Mouse (Mus musculus) NIH3T3 (cell line): Measurements from ENCODE around the gene Sgcd.
"Not testable (repeated sequence)": the region's sequence is repeated elsewhere in the genome, so short reads cannot be mapped to it uniquely, and the experiment has no call there.

ENCODE experiments used
- DNase-seq: peaks from one replicate; pipeline ENCODE4 v3.0.0-alpha.2; 2012; ENCODE audit warnings: low read depth

Sgcd gene

DNA sequence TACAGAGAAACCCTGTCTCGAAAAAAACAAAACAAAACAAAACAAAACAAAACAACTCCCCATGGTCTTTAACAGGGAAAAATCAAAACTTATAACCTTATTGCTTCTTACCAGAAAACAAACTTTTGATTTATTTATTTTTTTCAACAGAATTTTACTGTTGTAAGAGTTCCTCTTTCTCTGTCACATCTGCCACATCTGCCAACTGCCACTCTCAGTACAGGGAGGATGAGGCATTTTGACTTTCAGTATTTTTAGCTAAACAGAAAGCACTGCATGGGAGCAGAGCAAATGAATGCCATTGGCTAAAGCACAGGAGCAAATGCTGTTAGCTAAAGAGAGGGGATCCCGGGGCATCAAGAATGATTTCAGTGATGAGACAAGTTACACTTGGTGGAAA, 528.6 kb downstream of the Sgcd start:
- no peak for DNase-seq

DNA sequence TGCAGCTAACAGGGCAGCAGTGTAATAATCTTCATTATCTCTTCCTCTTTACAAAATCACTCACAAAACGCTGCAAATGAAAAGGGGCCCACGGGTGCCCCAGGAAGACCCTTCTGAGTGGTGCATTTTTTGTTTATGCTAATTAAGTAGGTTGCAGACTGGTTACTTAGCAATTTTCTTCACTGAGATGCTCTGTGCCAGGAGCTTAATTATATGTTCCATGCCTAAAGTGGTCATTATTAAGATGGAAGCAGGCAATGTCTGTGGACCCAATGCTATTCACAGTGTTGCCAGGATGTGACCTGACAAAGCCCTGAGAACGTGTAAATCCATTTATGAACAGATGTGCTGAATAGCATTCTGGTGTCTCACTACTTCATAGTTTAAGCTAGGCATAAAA, 529.6 kb downstream of the Sgcd start:
- no peak for DNase-seq

DNA sequence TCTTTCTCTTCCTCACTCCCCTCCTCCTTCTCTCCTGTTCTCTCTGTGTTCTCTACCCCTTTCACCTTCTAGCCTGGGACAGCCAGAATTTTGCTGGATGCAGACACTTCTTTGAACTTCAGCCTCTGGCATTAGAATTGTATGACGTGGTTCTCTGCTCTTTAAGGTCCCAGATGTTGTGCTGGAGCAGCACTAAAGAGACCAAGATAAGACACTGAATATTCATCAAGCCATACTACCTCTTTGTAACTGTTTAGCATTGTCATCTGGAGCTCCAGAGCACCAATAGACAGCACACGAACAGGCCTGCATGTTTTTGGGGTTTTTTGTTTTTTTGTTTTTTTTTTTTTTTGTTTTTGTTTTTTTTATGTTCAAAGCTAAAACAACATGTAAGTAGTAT, 541.0 kb downstream of the Sgcd start:
- no peak for DNase-seq

DNA sequence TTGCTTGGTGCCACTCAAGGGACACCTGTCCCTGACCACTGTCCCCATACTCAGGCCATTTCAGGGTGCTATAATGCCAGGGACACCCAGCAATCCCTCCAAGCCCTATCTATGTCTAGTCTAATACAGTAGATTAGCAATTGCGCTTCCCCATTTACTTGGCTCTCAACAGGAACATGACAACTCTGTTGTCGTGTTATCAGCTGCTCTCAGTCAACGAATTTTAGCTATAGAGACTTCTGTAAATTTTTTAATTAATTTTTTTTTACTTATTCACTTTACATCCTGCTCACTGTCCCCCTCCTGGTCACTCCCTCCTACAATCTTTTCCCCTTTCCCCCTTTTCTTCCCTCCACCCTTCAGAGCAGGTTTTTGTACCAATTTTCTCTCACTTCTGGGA, 542.4 kb downstream of the Sgcd start:
- DNase-seq = no peak

DNA sequence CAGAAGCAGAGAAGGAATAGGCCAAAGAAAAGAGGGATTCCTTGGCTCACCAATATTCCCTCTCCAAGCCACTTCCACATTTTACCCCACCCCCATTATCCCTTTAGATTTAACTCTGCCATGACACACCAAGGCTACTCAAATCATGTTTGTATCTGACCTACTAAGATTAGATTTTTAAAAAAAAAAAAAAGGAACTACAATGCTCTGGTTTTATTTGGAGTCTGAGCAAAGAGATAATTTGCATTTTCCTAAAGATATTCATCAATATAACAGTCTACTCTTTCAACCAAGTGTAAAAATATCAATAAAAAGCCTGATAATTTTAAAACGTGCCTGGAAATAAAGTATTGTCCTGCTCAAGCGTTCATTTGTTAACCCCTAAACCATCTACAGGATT, 543.1 kb downstream of the Sgcd start:
- DNase-seq = no peak

DNA sequence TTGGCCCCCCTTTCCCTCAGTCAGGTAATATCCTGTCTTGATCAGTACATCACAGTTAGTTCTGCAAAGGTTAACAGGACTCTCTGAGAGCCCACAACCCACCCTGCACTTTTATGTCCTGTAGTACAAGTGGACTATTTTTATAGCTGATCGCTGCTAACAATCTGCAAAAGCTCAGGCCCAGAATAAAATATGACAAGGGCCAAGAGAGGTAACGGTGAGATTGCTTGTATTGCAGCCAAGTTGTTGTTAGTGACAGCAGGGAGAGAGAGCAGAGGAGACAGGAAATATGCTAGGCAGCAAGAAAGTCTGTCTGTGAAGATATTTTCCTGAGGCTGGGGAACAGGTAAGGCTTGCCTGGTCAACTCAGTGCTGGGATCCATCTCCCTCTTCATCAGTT, 546.5 kb downstream of the Sgcd start:
- no peak for DNase-seq

- no peak for DNase-seq
Observed at GRCm38 (mm10) chr11:47399607-47400006, 589.2 kb downstream of the Sgcd start.

- not testable (repeated sequence) for DNase-seq
Observed at GRCm38 (mm10) chr11:47390798-47391197, 598.0 kb downstream of the Sgcd start.

GRCm38 (mm10) chr11:47389327-47389726, 599.4 kb downstream of the Sgcd start:
- no peak for DNase-seq

DNA sequence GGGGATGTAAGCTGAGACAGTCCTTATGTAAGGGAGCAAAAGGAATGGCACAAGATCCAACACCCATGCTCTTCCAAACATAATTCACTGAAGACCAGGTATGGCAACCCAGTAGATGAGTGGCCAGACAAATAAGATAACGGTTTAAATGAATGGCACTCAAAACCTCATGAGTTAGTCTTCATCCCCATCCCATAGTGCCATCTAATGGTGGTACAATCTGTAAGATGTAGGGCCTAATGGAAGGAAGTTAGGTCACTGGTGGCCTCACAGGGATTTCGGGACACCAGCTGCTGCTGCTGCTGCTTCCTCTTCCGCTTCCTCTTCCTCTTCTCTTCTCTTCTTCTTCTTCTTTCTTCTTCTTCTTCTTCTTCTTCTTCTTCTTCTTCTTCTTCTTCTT, 601.0 kb downstream of the Sgcd start:
- DNase-seq = peak; percentile 54

DNA sequence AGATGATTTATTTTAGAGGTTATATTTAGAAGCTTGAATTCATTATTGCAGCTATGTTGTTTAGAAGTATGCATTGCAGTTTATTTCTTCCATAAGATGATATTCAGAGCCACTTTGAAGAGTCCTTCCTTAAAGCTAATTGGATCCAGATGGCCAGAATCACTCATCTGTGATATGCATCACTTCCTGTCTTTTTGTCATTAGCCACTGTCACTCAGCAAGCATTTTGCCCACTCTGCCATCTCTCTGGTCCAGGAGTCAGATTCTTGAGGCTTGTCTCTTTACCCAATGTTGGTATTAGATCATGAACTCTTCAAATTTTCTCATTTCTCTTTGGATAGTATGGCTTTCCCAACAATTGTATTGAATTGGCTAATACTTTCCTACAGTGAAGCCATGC, 602.6 kb downstream of the Sgcd start:
- DNase-seq = peak; percentile 11

- DNase-seq = no peak
Observed at GRCm38 (mm10) chr11:47379630-47379958, 609.2 kb downstream of the Sgcd start.

DNA sequence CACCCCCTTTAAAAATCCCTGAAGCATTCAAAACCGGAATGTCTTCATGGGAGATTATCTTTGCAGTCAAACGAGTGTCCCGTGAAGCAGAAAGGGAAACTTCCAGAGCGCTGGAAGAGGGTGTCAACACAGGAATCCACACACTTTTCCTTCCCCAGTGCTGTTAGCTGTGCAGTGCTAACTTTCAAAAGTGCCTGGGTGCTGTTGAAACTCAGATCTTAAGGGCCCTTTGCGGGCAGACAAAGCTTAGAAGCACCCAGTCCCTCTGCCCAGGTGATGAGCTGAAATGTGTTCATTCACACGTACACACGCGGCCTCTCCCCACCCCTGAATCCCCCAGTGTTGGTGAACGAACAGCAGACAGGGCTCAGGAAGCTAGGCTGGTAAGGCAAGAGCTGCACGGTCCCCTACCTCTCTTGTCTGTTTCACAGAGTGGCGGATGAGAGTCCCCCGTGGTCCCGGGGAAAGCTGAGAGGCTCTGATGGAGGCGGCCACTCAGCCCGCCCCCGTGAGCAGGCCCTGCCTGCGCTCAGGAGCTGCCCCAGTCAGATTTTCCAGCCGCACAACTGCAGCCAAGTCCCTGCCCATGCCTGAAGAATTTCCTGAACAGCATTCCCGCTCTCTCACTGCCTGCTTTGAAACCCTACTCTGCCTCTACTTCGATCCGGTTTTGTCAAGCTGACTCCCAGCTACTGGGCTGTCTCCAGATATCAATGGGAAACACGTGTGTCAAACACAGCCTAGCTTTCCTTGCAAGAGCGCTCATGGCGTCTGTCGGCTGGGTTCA, 609.7 kb downstream of the Sgcd start:
- DNase-seq = peak; percentile 92

GRCm38 (mm10) chr11:47377421-47377820, 611.3 kb downstream of the Sgcd start:
- DNase-seq = peak; percentile 49

GRCm38 (mm10) chr11:47376915-47377314, 611.9 kb downstream of the Sgcd start:
- DNase-seq = peak; percentile 44

GRCm38 (mm10) chr11:47371616-47372015, 617.2 kb downstream of the Sgcd start:
- DNase-seq = no peak

DNA sequence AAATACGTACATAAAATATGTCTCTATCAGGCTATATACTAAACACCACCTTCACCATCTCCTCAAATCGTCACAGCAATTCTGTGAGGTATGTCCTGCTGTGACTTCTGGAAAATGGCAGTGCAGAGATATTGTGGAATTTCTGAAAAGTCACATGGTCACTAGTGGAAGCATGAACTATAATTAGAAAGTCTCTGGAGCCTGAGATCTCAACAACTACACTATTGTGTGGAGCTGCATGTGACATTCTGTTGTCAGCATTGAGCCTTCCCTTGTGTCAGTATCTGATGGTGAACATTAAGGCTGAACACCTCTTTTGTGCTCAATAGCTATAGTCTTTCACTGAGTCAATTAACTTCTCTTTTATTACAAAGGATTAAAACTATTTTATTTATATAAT, 637.2 kb downstream of the Sgcd start:
- no peak for DNase-seq

GRCm38 (mm10) chr11:47343486-47343885, 645.3 kb downstream of the Sgcd start:
- DNase-seq = no peak

GRCm38 (mm10) chr11:47333702-47334101, 655.1 kb downstream of the Sgcd start:
- DNase-seq = no peak

- peak; percentile 20 for DNase-seq
Observed at GRCm38 (mm10) chr11:47305579-47305978, 683.2 kb downstream of the Sgcd start.

DNA sequence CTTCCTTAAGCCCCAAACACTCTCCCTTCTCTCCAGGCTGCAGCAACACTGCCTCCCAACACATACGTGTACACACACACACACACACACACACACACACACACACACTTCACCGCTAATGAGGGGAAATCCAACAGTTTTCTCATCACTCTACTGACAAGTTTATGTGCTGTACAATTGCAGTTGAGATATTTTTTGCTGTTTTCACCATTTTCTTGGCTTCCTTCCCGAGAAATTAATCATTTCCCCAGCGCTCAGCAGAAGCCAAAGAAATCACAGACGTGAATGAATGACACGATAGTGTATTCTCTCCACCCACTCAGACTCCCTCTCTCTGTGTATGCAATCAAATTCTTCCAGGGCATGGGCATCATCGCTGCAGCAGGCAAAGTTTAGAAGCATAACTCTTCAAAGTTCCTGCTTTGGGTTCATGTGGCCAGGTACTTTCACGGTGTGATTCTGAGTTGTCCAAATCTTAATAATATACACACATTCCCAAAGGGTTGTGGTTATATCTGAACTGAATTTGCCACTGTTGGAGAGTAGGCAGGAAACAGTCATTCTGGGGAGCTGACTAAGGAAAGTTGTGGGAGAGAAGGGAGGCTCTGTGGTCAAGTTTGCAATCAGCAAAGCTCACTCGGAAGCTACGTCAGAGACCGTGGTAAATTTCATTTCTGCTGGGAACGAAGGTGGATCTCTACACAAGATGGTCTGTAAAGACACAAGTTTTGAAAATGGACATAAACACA, 683.9 kb downstream of the Sgcd start:
- peak; percentile 88 for DNase-seq

DNA sequence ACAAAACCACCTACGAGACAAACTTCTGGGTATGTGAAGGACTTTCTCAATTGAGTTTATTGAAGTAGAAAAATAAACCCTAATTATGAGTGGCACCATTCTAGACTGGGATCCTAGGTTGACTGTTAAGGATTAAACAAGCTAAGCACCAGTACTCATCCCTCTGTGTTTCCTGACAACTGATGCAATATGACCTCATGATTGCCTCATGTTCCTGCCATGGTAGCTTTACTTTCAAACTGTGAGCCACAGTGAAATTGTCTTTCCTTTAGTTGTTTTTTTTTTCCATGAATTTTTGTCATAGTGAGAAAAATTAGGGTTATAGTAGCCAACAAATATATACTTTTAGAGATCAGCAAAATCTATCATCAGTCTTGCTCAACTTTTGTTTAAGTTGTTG, 689.0 kb downstream of the Sgcd start:
- no peak for DNase-seq

GRCm38 (mm10) chr11:47297805-47298340, 690.9 kb downstream of the Sgcd start:
- DNase-seq = no peak
